ENCODE assay signal across 8 mouse cellular contexts in the genomic region with DNA sequence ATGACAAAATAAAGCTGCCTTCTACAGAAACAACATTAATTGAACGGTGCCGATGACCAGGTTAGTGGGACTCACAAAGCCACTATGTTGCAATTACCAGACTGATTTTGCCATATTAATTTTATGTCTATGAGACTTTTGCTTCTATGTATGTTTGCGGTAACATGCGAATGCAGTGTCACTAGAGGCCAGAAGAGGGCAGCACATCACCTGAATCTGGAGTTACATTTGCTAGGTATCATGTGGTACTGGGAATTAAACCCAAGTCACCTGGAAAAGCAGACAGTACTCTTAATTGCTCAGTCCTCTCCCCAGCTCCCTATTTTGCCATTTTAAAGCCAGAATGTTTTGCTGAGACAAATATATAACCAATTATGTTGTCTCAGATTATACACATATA.
DNase-seq lines count a peak whose midpoint lies in the region; TF ChIP-seq lines count a peak whose summit lies in the region.
"Had no signal": no experiment of that assay in that cellular context is flagged by ENCODE, and none has a peak within 500 bp of the region (broad histone marks: within the 10 kb centered on the region; RNA-seq: fewer than 3 reads in every experiment).

No protein-coding gene starts in this region.

- H3K4me1 ChIP-seq in kidney, adult 2 months (ENCODE audit: control insufficient read depth, insufficient read depth, low read length), result no peaks in the 10 kb centered on the region
- H3K4me1 ChIP-seq in E14TG2a.4 (replicated peaks; ENCODE audit: low read depth, low read length), result 0 out of 2 replicates have a peak, but pooled peaks cover under 1% of the 10 kb centered on the region
- H3K4me1 ChIP-seq in embryonic fibroblast, embryonic 13.5 days (ENCODE audit: control insufficient read depth, insufficient read depth, low read length), result no peaks in the 10 kb centered on the region
- H3K4me1 ChIP-seq: lung, embryonic 15.5 days had no signal

- no peaks in the 10 kb centered on the region for H3K9me3 ChIP-seq in E14TG2a.4 (ENCODE audit: low read length)
- H3K9me3 ChIP-seq: lung, embryonic 15.5 days had no signal

- 79% methylated on average over 4 of the region's 4 CpGs for WGBS in kidney, adult 2 months

- intact Hi-C loops in left cerebral cortex, postnatal 14 days (cut with DNase I), result loop anchor here (10.0 kb wide), 4 partner anchors 464 to 716 kb away; no protein-coding TSS in a partner anchor

- H3K36me3 ChIP-seq in kidney, adult 2 months (ENCODE audit: control insufficient read depth, insufficient read depth, low read length), result no peaks in the 10 kb centered on the region
- H3K36me3 ChIP-seq in E14TG2a.4 (ENCODE audit: insufficient read depth, low read length), result no peaks in the 10 kb centered on the region
- H3K36me3 ChIP-seq: lung, embryonic 15.5 days had no signal

- peak; percentile 37; the same call in 1 of the 2 replicates for TF ChIP-seq CTCF in kidney, adult 2 months (conservative IDR thresholded peaks at IDR 0.05; ENCODE audit: insufficient read depth, insufficient read length, low read depth, low read length)
- peak; percentile 62 for TF ChIP-seq CTCF in E14TG2a.4 (conservative IDR thresholded peaks at IDR 0.05; ENCODE audit: low read length)
- peak; percentile 28; the same call in 1 of the 2 replicates for TF ChIP-seq CTCF in embryonic fibroblast, embryonic 13.5 days (IDR thresholded peaks at IDR 0.05; ENCODE audit: borderline replicate concordance, insufficient read depth, low read length)

- no peak for TF ChIP-seq POLR2A in kidney, adult 2 months (IDR thresholded peaks at IDR 0.05; ENCODE audit: low read depth, low read length)
- TF ChIP-seq POLR2A in embryonic fibroblast, embryonic 13.5 days (IDR thresholded peaks at IDR 0.05; ENCODE audit: low read depth, low read length), result no peak

- no peak overlapping the region for H3K27ac ChIP-seq in kidney, adult 2 months (ENCODE audit: insufficient read depth, low read depth, low read length)
- no peak overlapping the region for H3K27ac ChIP-seq in embryonic fibroblast, embryonic 13.5 days (ENCODE audit: insufficient read depth, low read length)
- H3K27ac ChIP-seq: lung, embryonic 15.5 days had no signal

- DNase-seq in kidney, adult 2 months, result no peak
- no peak for DNase-seq in kidney, postnatal 10 days
- DNase-seq in 416B (ENCODE audit: low read depth), result peak; percentile 32
- DNase-seq in neural tube, embryonic 10.5 days (ENCODE audit: extremely low spot score, low spot score), result no peak
- no peak for DNase-seq in left cerebral cortex, postnatal 14 days (ENCODE audit: low spot score in 2 of 2)

- no peak overlapping the region for H3K4me3 ChIP-seq in kidney, adult 2 months (ENCODE audit: insufficient read depth, low read depth, low read length)
- H3K4me3 ChIP-seq in E14TG2a.4 (replicated peaks; ENCODE audit: low read length), result no peak overlapping the region
- H3K4me3 ChIP-seq in embryonic fibroblast, embryonic 13.5 days (ENCODE audit: insufficient read depth, low read length), result no peak overlapping the region
- H3K4me3 ChIP-seq: lung, embryonic 15.5 days had no signal

- no peaks in the 10 kb centered on the region for H3K27me3 ChIP-seq in kidney, adult 2 months (replicated peaks; ENCODE audit: control insufficient read depth, insufficient read depth, low read length)
- no peaks in the 10 kb centered on the region for H3K27me3 ChIP-seq in E14TG2a.4 (ENCODE audit: insufficient read depth, low read length)
- H3K27me3 ChIP-seq: lung, embryonic 15.5 days had no signal
